Comparison of ENCODE assay signal across 32 mouse cellular contexts in the genomic region with DNA sequence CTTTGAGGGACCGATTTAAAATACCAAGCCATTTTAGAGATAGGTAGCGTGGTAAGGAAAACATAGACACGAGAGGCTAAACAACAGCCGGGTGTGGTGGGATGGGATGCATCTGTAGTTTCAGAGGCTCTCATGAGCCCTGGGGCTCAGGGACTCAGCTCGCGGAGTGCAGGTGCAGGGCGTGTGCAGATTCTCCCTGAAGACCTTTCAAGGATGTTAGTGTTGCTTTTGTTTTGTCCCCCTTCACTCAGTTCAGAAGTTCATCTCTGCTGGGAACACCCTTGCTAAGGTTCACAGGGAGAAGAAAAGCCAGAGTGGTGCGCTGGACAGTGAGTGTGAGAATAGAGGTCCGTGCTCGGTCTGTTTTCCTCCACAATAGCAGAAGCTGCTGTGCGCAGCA. TPM values are rescaled to one million over a fixed set of nuclear protein-coding genes. Genes with fewer than 3 reads are reported as not detected.
"Had no signal": no experiment of that assay in that cellular context is flagged by ENCODE, and none has a peak within 500 bp of the region (broad histone marks: within the 10 kb centered on the region; RNA-seq: fewer than 3 reads in every experiment).

No protein-coding gene starts in this region.

- H3K27ac ChIP-seq: heart, adult 2 months; heart, embryonic 13.5 days; heart, embryonic 15.5 days; hindbrain, embryonic 13.5 days; hindbrain, embryonic 15.5 days; hindbrain, postnatal 0 days; layer of hippocampus, adult 2 months; left cerebral cortex, adult 2 months; limb, embryonic 13.5 days; limb, embryonic 15.5 days; liver, embryonic 12.5 days had no signal

- H3K36me3 ChIP-seq: heart, embryonic 13.5 days; heart, embryonic 15.5 days; hindbrain, embryonic 13.5 days; hindbrain, embryonic 15.5 days; limb, embryonic 13.5 days; limb, embryonic 15.5 days; liver, embryonic 12.5 days had no signal

- H3K27me3 ChIP-seq: heart, embryonic 13.5 days; heart, embryonic 15.5 days; hindbrain, embryonic 13.5 days; hindbrain, embryonic 15.5 days; limb, embryonic 13.5 days; limb, embryonic 15.5 days; liver, embryonic 12.5 days had no signal

- H3K4me3 ChIP-seq: heart, adult 2 months; heart, embryonic 13.5 days; heart, embryonic 15.5 days; hindbrain, embryonic 13.5 days; hindbrain, embryonic 15.5 days; layer of hippocampus, adult 2 months; left cerebral cortex, adult 2 months; limb, embryonic 13.5 days; limb, embryonic 15.5 days; liver, embryonic 12.5 days had no signal

- H3K4me1 ChIP-seq: heart, embryonic 13.5 days; heart, embryonic 15.5 days; hindbrain, embryonic 13.5 days; hindbrain, embryonic 15.5 days; limb, embryonic 13.5 days; limb, embryonic 15.5 days; liver, embryonic 12.5 days had no signal

- DNase-seq: gastrocnemius, postnatal 14 days; gastrocnemius, postnatal 36 days; heart, adult 2 months; heart, postnatal 14 days; heart, postnatal 36 days; kidney, adult 11 months; kidney, adult 2 months; kidney, adult 9 months; kidney, postnatal 10 days; kidney, postnatal 25 days; kidney, postnatal 4 days had no signal

RNA-seq across cellular contexts. Expression of a gene that starts 44.2 kb away (rescaled TPM):
- total RNA-seq: gastrocnemius, adult 18-20 months; gastrocnemius, adult 8-10 months; gastrocnemius, postnatal 14 days; gastrocnemius, postnatal 36 days; heart, adult 2 months; heart, postnatal 36 days; hematopoietic stem cell, adult 5-6 weeks; layer of hippocampus, adult 2 months; layer of hippocampus, postnatal 10 days; layer of hippocampus, postnatal 25 days; left cerebral cortex, adult 2 months; left cerebral cortex, postnatal 14 days; left cerebral cortex, postnatal 36 days; liver, adult 2 months had no signal
- polyA plus RNA-seq: heart, embryonic 13.5 days; heart, postnatal 0 days; hindbrain, embryonic 11.5 days; hindbrain, embryonic 13.5 days; kidney, adult 2 months; limb, embryonic 11.5 days; liver, adult 2 months; liver, embryonic 12.5 days had no signal
